Mouse (Mus musculus): Measurements from ENCODE around the gene Msantd2. TPM values are rescaled to one million over a fixed set of nuclear protein-coding genes. Genes with fewer than 3 reads are reported as not detected.

The Msantd2 gene
- polyA plus RNA-seq, 1 experiment from 2014 or later = 33.0 TPM

DNA sequence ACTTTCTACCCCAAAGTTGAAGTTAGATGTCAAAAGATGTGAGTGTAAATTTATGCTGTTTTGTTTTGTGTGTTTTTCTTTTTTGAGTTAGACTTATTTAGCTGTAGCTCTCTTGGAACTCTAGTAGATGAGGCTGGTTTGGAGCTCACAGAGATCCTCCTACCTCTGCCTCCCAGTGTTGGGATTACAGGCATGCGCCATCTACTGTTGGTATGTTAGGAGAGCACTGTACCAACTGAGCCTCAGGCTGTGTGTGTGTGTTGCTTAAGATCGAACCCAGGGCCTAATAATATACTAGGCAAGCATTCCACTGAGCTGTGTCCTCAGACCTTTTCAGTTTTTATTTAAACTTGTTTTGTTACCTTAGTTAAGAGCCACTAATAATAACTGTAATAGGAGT lies 23.0 kb downstream of the Msantd2 start:
- no peak for DNase-seq (ENCODE audit: low spot score)
- Histone ChIP-seq H3K4me2 (ENCODE audit: low read depth, low read length) (no peak overlapping the region), H3K9me3 (replicated peaks; ENCODE audit: control insufficient read depth, low read length) (no peaks in the 10 kb centered on the region), H3K4me3 (ENCODE audit: low read depth, low read length) (no peak overlapping the region), H3K9ac (replicated peaks; ENCODE audit: low read length) (no peak overlapping the region), H3K36me3 (replicated peaks; ENCODE audit: control insufficient read depth, insufficient read depth, low read depth, low read length) (no peaks in the 10 kb centered on the region), H3K4me1 (ENCODE audit: control insufficient read depth, insufficient read depth, low read length) (no peaks in the 10 kb centered on the region), H3K27me3 (ENCODE audit: control insufficient read depth, insufficient read depth, low read length) (no peaks in the 10 kb centered on the region), H3K27ac (replicated peaks; ENCODE audit: low read depth, low read length) (no peak overlapping the region)
- WGBS = 95% methylated on average over 2 of the region's 2 CpGs
- no peak for ATAC-seq (replicated peaks; ENCODE audit: insufficient number of reproducible peaks, low FRiP score, low TSS enrichment, low read depth)

DNA sequence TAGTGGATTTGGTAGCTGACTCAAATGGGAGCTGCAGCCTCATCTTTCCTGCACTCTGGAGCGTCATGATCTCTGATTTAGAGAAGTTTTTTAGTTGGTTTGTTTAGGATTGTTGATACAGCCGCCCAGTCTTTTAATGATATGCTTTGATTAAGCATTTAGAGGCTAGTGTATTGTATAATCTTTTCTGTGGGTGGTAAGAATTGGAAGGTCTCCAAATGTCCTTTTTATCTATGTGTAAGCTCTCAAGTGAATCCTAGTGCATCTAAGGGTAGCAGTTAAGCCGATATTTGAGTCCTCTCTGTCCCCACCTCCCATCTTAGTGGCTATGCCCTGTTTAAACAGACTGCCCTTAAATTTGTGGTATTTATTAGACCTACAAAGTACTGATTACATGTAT lies 25.3 kb downstream of the Msantd2 start:
- Histone ChIP-seq H3K27me3 (ENCODE audit: control insufficient read depth, insufficient read depth, low read length) (no peaks in the 10 kb centered on the region), H3K9me3 (replicated peaks; ENCODE audit: control insufficient read depth, low read length) (no peaks in the 10 kb centered on the region), H3K4me2 (ENCODE audit: low read depth, low read length) (no peak overlapping the region), H3K4me3 (ENCODE audit: low read depth, low read length) (no peak overlapping the region), H3K27ac (replicated peaks; ENCODE audit: low read depth, low read length) (no peak overlapping the region), H3K9ac (replicated peaks; ENCODE audit: low read length) (no peak overlapping the region), H3K36me3 (replicated peaks; ENCODE audit: control insufficient read depth, insufficient read depth, low read depth, low read length) (no peaks in the 10 kb centered on the region), H3K4me1 (ENCODE audit: control insufficient read depth, insufficient read depth, low read length) (no peaks in the 10 kb centered on the region)
- DNase-seq (ENCODE audit: low spot score) (no peak), ATAC-seq (replicated peaks; ENCODE audit: insufficient number of reproducible peaks, low FRiP score, low TSS enrichment, low read depth) (no peak)
- 92% methylated on average over 3 of the region's 3 CpGs for WGBS

DNA sequence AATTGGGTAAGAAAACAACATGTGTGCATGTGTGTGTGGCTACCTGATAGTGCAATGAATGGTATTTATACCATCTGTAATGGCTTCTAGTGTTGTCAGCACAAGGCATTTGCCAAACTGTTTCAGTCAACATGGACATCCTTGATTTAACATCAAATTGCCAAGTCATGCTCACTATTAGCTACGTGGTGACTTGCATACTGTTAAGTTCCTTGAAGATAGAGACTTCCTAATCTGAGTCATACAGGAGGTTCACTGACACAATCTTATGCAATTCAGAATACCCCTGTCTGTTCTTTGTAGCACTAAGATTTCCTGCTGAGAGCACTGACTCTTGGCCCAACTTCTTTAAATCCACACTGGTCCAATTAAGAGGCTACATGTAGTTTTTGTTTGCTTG lies 28.3 kb downstream of the Msantd2 start:
- Histone ChIP-seq H3K4me3 (ENCODE audit: low read depth, low read length) (no peak overlapping the region), H3K4me1 (ENCODE audit: control insufficient read depth, insufficient read depth, low read length) (no peaks in the 10 kb centered on the region), H3K9me3 (replicated peaks; ENCODE audit: control insufficient read depth, low read length) (no peaks in the 10 kb centered on the region), H3K4me2 (ENCODE audit: low read depth, low read length) (no peak overlapping the region), H3K36me3 (replicated peaks; ENCODE audit: control insufficient read depth, insufficient read depth, low read depth, low read length) (no peaks in the 10 kb centered on the region; the same call in 1 of the 2 replicates), H3K27ac (replicated peaks; ENCODE audit: low read depth, low read length) (no peak overlapping the region), H3K27me3 (ENCODE audit: control insufficient read depth, insufficient read depth, low read length) (no peaks in the 10 kb centered on the region), H3K9ac (replicated peaks; ENCODE audit: low read length) (no peak overlapping the region)
- no peak for DNase-seq (ENCODE audit: low spot score)
- WGBS = 79% methylated on average over 1 of the region's 1 CpGs
- ATAC-seq (replicated peaks; ENCODE audit: insufficient number of reproducible peaks, low FRiP score, low TSS enrichment, low read depth) = no peak

DNA sequence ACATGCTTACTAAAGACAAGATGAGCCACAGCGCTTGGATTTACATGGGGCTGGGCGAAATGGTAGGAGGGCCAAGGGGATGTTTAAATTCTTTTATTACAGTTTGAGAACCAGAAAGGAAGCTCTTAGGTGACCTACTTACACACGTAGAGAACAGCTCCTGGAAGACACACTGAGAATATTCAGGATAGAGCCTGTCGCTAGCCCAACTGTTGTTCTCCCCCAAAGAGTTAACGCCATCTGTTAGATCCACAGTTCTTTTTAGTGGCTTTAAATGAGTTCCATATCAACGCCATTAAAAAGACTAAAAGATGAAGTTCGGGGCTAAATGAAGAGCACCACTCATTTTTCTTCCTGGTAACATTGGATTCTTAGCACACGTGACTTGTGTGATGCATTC lies 29.9 kb downstream of the Msantd2 start:
- no peak for DNase-seq (ENCODE audit: low spot score)
- H3K36me3 ChIP-seq (replicated peaks; ENCODE audit: control insufficient read depth, insufficient read depth, low read depth, low read length) = no peaks in the 10 kb centered on the region; the same call in 1 of the 2 replicates
- H3K4me1 ChIP-seq (ENCODE audit: control insufficient read depth, insufficient read depth, low read length) = no peaks in the 10 kb centered on the region
- no peaks in the 10 kb centered on the region for H3K27me3 ChIP-seq (ENCODE audit: control insufficient read depth, insufficient read depth, low read length)
- no peak overlapping the region for H3K27ac ChIP-seq (replicated peaks; ENCODE audit: low read depth, low read length)
- no peak overlapping the region for H3K4me2 ChIP-seq (ENCODE audit: low read depth, low read length)
- no peak overlapping the region for H3K4me3 ChIP-seq (ENCODE audit: low read depth, low read length)
- no peaks in the 10 kb centered on the region for H3K9me3 ChIP-seq (replicated peaks; ENCODE audit: control insufficient read depth, low read length)
- no peak for ATAC-seq (replicated peaks; ENCODE audit: insufficient number of reproducible peaks, low FRiP score, low TSS enrichment, low read depth)
- WGBS = 92% methylated on average over 8 of the region's 8 CpGs
- H3K9ac ChIP-seq (replicated peaks; ENCODE audit: low read length) = no peak overlapping the region

DNA sequence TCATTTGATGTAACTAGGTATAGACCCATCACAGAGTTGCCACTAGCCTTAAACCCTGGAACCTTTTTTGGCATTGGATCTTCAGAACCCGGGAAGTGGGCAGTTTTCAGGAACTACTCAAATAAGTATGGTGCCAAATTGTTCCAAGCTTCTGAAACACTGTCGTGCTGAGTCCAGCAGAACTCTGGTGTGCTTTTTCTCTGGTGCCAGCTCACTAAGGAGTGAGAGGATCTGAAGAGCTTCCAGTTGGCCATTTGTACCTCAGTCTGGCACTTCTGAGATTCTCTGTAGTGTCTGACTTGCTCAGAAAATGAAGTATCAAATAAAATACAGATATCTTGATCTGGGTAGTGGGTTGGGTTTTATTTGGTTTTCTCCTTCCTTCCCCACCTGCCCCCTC lies 30.9 kb downstream of the Msantd2 start:
- 87% methylated on average over 2 of the region's 2 CpGs for WGBS
- H3K36me3 ChIP-seq (replicated peaks; ENCODE audit: control insufficient read depth, insufficient read depth, low read depth, low read length) = no peaks in the 10 kb centered on the region; the same call in 1 of the 2 replicates
- no peak for ATAC-seq (replicated peaks; ENCODE audit: insufficient number of reproducible peaks, low FRiP score, low TSS enrichment, low read depth)

DNA sequence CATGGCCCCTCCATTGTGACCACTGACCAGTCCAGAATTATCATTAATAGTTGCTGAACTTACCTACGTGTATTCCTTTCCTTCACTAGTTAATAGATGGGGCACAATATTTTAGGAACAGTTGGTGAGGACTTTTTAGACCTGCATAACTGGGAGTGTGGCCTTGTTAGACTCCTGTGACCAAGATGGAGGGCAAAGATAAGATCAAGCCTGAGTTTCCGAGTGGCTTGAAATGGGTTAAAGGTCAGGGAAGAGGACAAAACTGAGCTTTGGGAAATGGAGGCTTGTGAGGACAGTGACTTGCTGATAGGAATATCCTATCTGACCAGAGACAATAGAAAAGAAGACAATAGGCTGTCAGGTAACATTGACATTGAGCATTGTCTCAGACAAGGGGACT lies 36.3 kb downstream of the Msantd2 start:
- Histone ChIP-seq H3K4me3 (ENCODE audit: low read depth, low read length) (no peak overlapping the region), H3K36me3 (replicated peaks; ENCODE audit: control insufficient read depth, insufficient read depth, low read depth, low read length) (no peaks in the 10 kb centered on the region; the same call in 1 of the 2 replicates), H3K4me2 (ENCODE audit: low read depth, low read length) (no peak overlapping the region), H3K4me1 (ENCODE audit: control insufficient read depth, insufficient read depth, low read length) (no peaks in the 10 kb centered on the region), H3K9ac (replicated peaks; ENCODE audit: low read length) (no peak overlapping the region), H3K27ac (replicated peaks; ENCODE audit: low read depth, low read length) (no peak overlapping the region), H3K9me3 (replicated peaks; ENCODE audit: control insufficient read depth, low read length) (no peaks in the 10 kb centered on the region), H3K27me3 (ENCODE audit: control insufficient read depth, insufficient read depth, low read length) (peaks cover 39% of the 10 kb centered on the region)
- 77% methylated on average over 2 of the region's 2 CpGs for WGBS
- no peak for DNase-seq (ENCODE audit: low spot score)
- ATAC-seq (replicated peaks; ENCODE audit: insufficient number of reproducible peaks, low FRiP score, low TSS enrichment, low read depth) = no peak

More for the DNA sequence above, 30.9 kb downstream of the Msantd2 start:
- no peaks in the 10 kb centered on the region for H3K9me3 ChIP-seq (replicated peaks; ENCODE audit: control insufficient read depth, low read length)
- H3K4me3 ChIP-seq (ENCODE audit: low read depth, low read length) = no peak overlapping the region
- no peak overlapping the region for H3K9ac ChIP-seq (replicated peaks; ENCODE audit: low read length)
- no peaks in the 10 kb centered on the region for H3K27me3 ChIP-seq (ENCODE audit: control insufficient read depth, insufficient read depth, low read length)
- no peak overlapping the region for H3K27ac ChIP-seq (replicated peaks; ENCODE audit: low read depth, low read length)
- H3K4me1 ChIP-seq (ENCODE audit: control insufficient read depth, insufficient read depth, low read length) = no peaks in the 10 kb centered on the region
- DNase-seq (ENCODE audit: low spot score) = no peak
- H3K4me2 ChIP-seq (ENCODE audit: low read depth, low read length) = no peak overlapping the region

DNA sequence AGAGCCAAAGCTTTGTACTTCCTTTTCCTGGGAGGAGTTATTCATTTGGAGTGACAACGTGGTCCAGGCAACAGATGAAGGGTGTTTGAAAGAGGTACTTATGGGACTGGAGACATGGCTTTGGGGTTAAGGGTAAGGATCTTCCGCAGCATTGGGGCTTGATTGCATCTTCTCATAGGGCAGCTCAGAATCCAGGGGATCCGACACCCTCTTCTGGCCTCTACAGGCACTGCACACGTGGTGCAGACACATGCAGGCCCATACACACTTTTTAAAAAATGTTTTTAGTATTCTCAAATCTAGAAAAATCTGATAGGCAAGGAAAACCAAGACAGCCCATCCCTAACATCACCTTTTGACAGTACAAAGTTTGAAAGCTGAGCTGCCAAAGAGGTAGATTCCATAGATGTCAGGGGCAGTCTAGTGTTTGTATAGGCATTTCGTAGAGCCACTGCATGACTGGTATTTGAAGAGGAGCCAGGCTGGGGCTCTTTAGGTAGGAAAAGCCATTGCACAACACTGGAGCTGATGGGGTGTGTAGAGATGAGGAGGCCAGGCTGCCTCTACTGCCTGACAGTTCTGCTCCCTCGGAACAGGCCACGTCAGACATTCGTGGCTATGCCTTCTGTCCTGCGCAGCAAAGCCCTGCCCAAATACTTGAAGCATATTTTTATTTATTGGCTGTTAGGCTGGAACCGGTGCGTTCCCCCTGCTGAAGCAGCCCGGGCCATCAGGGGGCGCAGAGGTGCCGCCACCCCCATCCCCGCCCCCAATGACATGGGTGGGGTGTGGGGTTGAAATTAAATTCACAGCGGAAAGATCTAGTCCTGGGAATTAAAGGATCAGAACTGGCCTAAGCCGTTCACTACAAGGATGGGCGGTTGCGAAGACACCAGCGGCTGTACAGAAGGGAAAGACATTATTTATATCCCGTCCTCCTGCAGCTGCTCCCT lies 37.6 kb downstream of the Msantd2 start:
- 20% methylated on average over 21 of the region's 21 CpGs for WGBS
- no peak overlapping the region for H3K27ac ChIP-seq (replicated peaks; ENCODE audit: low read depth, low read length)
- ATAC-seq (replicated peaks; ENCODE audit: insufficient number of reproducible peaks, low FRiP score, low TSS enrichment, low read depth) = no peak
- H3K4me1 ChIP-seq (ENCODE audit: control insufficient read depth, insufficient read depth, low read length) = no peaks in the 10 kb centered on the region; the same call in 1 of the 2 replicates
- H3K4me3 ChIP-seq (ENCODE audit: low read depth, low read length) = no peak overlapping the region
- no peaks in the 10 kb centered on the region for H3K9me3 ChIP-seq (replicated peaks; ENCODE audit: control insufficient read depth, low read length)
- H3K27me3 ChIP-seq (ENCODE audit: control insufficient read depth, insufficient read depth, low read length) = peaks cover 46% of the 10 kb centered on the region
- no peak overlapping the region for H3K9ac ChIP-seq (replicated peaks; ENCODE audit: low read length)
- peak; percentile 7 for DNase-seq (ENCODE audit: low spot score)
- H3K36me3 ChIP-seq (replicated peaks; ENCODE audit: control insufficient read depth, insufficient read depth, low read depth, low read length) = no peaks in the 10 kb centered on the region
- no peak overlapping the region for H3K4me2 ChIP-seq (ENCODE audit: low read depth, low read length)
